Mouse (Mus musculus): Measurements from ENCODE around the gene Abcb5.

Abcb5 gene

GRCm38 (mm10) chr12:118966321-118966720, at the start of gene Abcb5:
TSS of gene Abcb5 (minus strand) at chr12:118966421.
- in situ Hi-C loops (cut with MseI, MboI): no loop called here

DNA sequence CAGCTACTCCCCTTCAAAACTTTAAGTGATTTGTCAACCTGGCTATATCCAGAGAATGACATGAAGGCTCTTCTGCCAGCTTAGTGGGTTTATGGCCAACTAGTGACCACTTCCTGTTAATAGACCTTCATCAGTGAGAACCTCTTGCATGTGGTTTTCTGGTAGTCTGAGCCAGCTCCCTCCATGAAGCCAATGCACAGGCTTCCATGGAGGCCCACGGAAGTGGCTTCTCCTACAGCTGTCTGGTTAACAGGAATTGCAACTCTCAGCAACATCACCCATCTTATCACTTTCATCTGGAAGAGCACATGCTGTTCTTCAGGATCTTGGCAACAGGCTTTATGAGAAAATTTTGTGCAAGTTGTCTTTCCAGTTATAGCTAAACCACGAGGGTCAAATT, 33.0 kb upstream of the Abcb5 start:
- in situ Hi-C loops (cut with MseI, MboI): no loop called here

GRCm38 (mm10) chr12:118994328-118995166, 28.3 kb upstream of the Abcb5 start:
- in situ Hi-C loops (cut with MseI, MboI): no loop called here

DNA sequence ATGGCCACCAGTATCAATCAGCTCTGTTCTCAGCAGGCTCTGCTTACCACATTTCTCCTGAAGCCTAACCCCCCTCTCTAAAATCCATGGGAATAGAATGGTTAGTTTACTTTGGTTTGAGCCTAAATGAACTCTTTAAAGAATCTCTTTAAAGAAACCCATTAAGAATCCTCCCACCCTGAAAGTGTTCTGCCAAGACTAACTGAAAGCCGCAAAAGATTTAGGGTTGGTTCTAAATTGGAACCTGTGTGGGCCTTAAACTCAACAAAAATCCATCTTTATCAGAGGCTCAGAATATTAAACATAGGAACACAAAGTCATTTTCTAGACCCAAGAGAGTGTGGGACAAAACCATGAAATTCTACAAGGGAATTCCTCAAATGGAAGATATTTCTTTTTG, 18.6 kb upstream of the Abcb5 start:
- in situ Hi-C loops (cut with MseI, MboI): no loop called here

GRCm38 (mm10) chr12:118930386-118931318, 35.6 kb downstream of the Abcb5 start:
- in situ Hi-C loops (cut with MseI, MboI): no loop called here

DNA sequence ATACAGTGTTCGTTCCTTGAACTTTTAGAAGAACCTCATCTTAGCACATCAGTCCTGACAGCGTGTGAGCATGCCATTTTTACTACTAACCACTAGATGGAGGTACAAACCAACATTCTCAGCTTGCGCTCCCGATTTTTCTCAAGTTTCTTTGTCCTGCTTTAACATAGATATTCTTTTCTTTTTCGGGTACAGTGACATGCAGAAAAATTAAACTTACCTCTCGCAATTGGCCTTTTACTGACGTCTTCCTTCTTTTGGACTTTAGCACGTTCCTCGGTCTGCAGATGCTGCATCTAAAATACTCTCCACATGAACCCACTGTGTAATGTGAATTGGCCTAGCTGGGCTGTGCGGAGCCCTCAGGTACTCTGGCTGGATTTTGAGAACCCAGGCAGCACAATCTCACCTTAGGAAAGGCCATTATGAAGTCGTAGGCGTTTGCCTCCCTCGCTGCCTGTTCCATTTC, 39.4 kb downstream of the Abcb5 start:
- in situ Hi-C loops (cut with MseI, MboI): loop anchor here in 1 of 2 experiments (10.0 kb wide), 1 partner anchor 548 kb away; no protein-coding TSS in a partner anchor

- in situ Hi-C loops (cut with MseI, MboI): loop anchor here in 1 of 2 experiments (10.0 kb wide), 1 partner anchor 551 kb away; no protein-coding TSS in a partner anchor
Observed at GRCm38 (mm10) chr12:118923874-118924273, 42.3 kb downstream of the Abcb5 start.

DNA sequence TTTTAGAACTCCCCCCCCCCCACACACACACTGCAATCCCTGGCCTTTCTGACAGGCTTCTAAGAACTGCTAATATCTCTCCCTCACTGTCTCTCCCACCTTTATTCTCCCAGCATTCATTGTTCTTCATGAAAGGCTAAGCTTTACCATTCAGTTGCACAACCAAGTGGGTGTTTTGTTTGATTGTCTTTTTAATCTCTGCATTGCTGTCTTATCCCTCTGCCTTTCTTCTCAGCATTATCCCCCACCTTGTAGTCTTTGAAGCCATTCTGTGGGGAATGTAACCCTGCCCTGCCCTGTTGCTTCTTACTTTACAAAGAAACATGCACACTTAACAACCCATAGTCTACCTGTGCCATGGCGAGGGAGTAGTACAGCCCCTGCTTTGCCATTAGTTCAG, 48.5 kb downstream of the Abcb5 start:
- in situ Hi-C loops (cut with MseI, MboI): no loop called here

GRCm38 (mm10) chr12:118910360-118910759, 55.9 kb downstream of the Abcb5 start:
- in situ Hi-C loops (cut with MseI, MboI): no loop called here

DNA sequence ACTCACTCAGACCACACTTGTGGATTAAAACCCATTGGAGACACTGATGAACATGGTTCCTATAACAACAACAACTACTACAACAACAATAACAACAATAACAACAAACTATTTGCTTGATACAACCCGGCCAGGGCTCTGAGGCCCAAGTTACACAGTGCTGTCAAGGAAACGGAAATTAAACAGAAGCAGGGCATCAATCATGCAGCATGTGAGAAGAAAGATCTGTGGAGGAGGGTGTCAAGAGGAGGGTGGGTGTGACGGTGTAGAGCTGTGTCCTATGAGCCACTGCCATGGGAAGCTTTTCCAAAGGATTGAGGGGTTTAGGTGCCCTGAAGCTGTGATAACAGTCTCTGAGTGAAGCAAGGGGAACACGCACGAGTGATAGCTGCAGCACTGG, 64.0 kb downstream of the Abcb5 start:
- in situ Hi-C loops (cut with MseI, MboI): no loop called here

- in situ Hi-C loops (cut with MseI, MboI): no loop called here
Observed at GRCm38 (mm10) chr12:118887964-118888363, 78.3 kb downstream of the Abcb5 start.

DNA sequence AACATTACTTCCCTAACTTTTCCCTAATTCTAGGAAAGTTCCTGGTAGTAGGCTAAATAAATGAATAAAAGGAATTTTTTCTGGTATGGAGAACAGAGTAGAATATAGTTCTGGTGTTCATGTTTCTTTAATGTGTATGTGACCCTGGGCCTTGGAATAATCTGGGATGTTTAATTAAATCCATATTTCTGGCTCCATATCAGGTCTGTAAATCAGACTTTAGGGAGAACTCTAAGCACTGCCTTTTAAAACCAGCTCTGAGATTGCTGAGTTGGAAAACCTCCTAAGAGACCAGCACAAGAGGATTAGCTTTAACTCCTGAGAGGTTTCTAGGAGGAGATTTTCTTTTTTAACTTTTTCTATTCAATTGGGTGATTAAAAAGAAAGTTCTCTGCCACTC, 83.4 kb downstream of the Abcb5 start:
- in situ Hi-C loops (cut with MseI, MboI): no loop called here

GRCm38 (mm10) chr12:118872673-118873072, 93.5 kb downstream of the Abcb5 start:
- in situ Hi-C loops (cut with MseI, MboI): loop anchor here (25.0 kb wide), 1 partner anchor 885 kb away; no protein-coding TSS in a partner anchor

DNA sequence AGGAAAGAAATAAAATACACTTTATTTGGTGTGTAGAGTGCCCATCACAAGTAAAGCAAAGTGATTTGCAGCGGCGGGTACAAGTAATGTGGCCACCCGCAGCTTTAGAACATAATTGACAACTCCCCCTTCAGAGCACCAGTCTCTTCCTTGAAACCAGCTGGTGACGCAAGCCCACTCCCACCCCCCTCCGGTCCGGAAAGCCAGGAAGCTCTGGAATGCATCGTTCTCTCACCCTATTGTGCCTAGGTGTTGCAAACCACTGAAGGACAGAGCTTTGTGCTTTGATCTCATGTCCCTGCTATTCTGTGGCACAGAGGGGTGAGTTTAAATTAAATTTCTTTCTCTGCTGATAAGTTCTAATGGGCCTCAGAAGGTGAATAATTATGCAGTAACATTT, 110.1 kb downstream of the Abcb5 start:
- in situ Hi-C loops (cut with MseI, MboI): loop anchor here (10.0 to 25.0 kb wide), 2 partner anchors 391 to 869 kb away; no protein-coding TSS in a partner anchor

- in situ Hi-C loops (cut with MseI, MboI): loop anchor here (10.0 to 25.0 kb wide), 2 partner anchors 390 to 868 kb away; no protein-coding TSS in a partner anchor
Observed at GRCm38 (mm10) chr12:118854831-118855453, 111.3 kb downstream of the Abcb5 start.

DNA sequence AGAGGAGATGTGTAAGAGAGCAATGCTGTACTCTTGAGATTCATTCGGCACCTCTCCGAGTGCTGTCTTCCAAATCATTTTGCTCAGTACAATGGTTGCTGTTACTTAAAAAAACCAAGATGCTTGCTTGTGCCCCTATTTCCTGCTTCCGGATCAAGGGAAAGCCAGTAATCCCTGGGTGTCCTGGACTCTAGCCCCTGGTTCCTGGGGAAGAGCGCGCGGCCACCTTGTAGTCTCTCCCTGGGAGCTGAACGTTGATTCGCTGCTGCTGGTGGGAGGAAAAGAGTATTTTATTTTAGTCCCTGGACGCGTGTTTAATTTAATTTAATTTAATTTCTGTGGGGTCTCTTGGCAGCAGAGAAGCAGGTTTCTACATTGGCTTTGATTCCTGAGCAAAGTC, 111.8 kb downstream of the Abcb5 start:
- in situ Hi-C loops (cut with MseI, MboI): loop anchor here (10.0 to 25.0 kb wide), 2 partner anchors 390 to 867 kb away; no protein-coding TSS in a partner anchor

- in situ Hi-C loops (cut with MseI, MboI): loop anchor here (10.0 to 25.0 kb wide), 2 partner anchors 389 to 866 kb away; no protein-coding TSS in a partner anchor
Observed at GRCm38 (mm10) chr12:118853331-118853730, 112.9 kb downstream of the Abcb5 start.

DNA sequence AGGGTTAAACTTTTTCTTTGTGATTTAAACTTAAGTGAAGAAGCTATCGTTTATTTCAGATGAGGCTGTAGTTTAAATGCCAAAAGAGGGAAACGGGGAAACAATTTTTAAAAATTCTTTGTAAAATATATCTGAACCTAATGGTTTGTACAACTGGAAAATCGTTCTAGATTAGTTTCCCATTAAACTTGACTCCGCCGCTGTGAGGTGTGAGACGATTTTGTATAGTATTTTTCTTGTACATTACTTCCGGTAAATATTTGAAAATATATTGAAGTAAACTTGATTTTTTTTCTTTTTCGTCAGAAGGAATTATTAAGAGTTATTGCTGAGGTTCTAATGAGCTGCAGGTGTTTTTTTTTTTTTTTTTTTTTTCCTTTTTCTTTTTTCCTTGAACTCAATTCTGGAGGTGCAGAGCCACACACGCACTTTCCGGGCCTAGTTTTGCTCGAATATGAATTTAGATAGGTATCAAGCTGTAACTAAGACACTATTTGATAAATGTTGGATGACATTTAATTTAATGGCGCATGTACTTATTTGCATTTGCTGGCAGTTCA, 115.3 kb downstream of the Abcb5 start:
- in situ Hi-C loops (cut with MseI, MboI): loop anchor here (10.0 to 25.0 kb wide), 2 partner anchors 386 to 864 kb away; no protein-coding TSS in a partner anchor

GRCm38 (mm10) chr12:118849996-118850395, 116.2 kb downstream of the Abcb5 start:
- in situ Hi-C loops (cut with MseI, MboI): loop anchor here (10.0 to 25.0 kb wide), 2 partner anchors 385 to 863 kb away; no protein-coding TSS in a partner anchor

- in situ Hi-C loops (cut with MseI, MboI): no loop called here
Observed at GRCm38 (mm10) chr12:118849203-118849861, 116.9 kb downstream of the Abcb5 start.
